Mouse (Mus musculus): ENCODE results near the gene Ccdc12.

DNA sequence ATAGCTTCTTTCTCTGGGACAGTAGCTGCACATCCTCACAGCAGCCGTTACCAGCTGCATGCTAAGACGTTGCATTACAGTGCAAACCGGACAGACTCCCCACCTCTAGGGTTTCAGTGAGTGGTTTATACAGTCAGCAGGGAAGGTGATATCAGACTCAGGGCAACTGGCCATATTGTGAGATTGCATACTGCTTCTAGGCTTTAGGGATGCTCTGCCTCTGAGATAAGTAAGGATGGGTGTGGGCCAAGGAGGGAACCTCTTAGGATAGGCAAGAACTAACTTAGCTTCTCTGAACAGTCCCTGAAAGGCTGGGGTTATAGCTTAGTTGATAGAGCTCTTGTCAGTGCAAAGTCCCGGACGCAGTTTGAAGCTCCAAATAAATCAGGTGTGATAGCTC lies 13.5 kb downstream of the Ccdc12 start:
- no peak for TF ChIP-seq MYOG (IDR thresholded peaks at IDR 0.05; ENCODE audit: control insufficient read depth in 1 of 3, insufficient read depth in 1 of 3, insufficient read length in 2 of 3, low read depth in 2 of 3)
- TF ChIP-seq REST (IDR thresholded peaks at IDR 0.05; ENCODE audit: insufficient read depth, insufficient read length), result no peak
- TF ChIP-seq USF1 (IDR thresholded peaks at IDR 0.05; ENCODE audit: low read depth), result no peak

Measured in myocyte (in vitro differentiated cells).